Mouse (Mus musculus): ENCODE results near the gene Surf2. TPM values are rescaled to one million over a fixed set of nuclear protein-coding genes. Genes with fewer than 3 reads are reported as not detected.

The Surf2 gene
- total and polyA plus RNA-seq, 2 experiments from 2014 or later = 9.7 to 29.0 TPM

DNA sequence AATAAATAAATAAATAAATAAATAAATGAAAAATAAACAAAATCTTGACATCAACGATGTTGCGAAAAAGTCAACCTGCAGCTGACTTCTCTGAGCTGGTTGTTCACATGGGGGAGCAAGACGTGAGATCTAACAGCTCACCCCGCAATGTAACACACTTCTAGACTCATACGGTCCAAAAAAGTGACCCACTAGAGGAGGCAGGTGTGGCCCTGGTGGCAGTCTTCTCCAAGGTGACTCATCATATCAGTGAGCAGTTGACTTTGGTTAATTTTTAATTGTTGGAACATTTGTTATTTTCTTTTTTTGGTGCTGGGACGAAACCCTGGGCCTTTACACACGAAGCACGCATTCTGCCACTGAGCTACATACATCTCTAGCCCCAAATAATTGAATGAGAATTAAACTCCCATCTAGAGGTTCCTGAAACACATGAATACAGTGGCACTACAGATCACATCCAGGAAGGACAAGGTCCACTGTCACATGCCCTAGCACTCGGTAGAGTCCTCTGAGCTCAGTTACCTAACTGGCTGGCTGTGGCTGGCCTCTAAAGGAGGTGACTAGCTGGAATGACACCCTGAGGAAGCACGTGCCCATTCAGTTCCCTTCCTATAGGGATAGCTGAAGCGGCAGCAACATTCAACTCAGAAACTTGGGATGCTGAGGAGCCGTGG lies 40.8 kb downstream of the Surf2 start:
- H3K27ac ChIP-seq (ENCODE audit: low read depth) = no peak overlapping the region
- no peak for TF ChIP-seq EP300 (IDR thresholded peaks at IDR 0.05; ENCODE audit: low read depth)
- TF ChIP-seq CTCF (IDR thresholded peaks at IDR 0.05; ENCODE audit: low read depth) = no peak
- DNase-seq (ENCODE audit: low spot score) (no peak), ATAC-seq (ENCODE audit: insufficient read depth, low read depth) (no peak)
- H3K4me1 ChIP-seq (ENCODE audit: control insufficient read depth, insufficient read depth) = no peaks in the 10 kb centered on the region
- H3K9ac ChIP-seq (replicated peaks; ENCODE audit: low read depth, low read length) = no peak overlapping the region
- H3K36me3 ChIP-seq (replicated peaks; ENCODE audit: control insufficient read depth, insufficient read depth, low read length) = peaks cover 83% of the 10 kb centered on the region
- no peak overlapping the region for H3K4me3 ChIP-seq (ENCODE audit: low read depth, low read length)
- no peaks in the 10 kb centered on the region for H3K9me3 ChIP-seq (replicated peaks; ENCODE audit: control insufficient read depth, low read length)
- H3K27me3 ChIP-seq (ENCODE audit: control insufficient read depth, insufficient read depth, low read length) = no peaks in the 10 kb centered on the region
- whole genome bisulfite sequencing = 91% methylated on average over 12 of the region's 12 CpGs
- H3K4me2 ChIP-seq (ENCODE audit: low read depth, low read length) = no peak overlapping the region

DNA sequence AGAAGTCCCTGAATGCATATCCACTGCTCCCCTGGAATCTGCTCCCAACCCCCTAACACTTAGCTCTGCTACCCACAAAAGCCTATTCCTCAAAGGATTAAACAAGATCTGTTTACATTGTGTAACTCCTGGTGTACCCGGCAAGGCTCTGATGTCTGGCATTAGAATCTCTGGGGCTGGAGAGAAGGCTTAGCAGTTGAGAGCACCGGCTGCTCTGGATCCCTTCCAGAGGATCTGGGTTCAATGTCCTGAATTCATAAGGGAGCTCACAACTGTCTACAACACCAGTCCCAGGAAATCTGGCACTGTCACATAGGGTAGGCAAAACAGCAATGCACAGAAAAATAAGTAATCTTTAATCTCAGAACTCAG lies 41.3 kb downstream of the Surf2 start:
- H3K4me2 ChIP-seq (ENCODE audit: low read depth, low read length) = no peak overlapping the region
- DNase-seq (ENCODE audit: low spot score) = no peak
- 83% methylated on average over 2 of the region's 2 CpGs for WGBS
- H3K27ac ChIP-seq (ENCODE audit: low read depth) = no peak overlapping the region
- H3K9ac ChIP-seq (replicated peaks; ENCODE audit: low read depth, low read length) = no peak overlapping the region
- H3K9me3 ChIP-seq (replicated peaks; ENCODE audit: control insufficient read depth, low read length) = no peaks in the 10 kb centered on the region
- TF ChIP-seq CTCF (IDR thresholded peaks at IDR 0.05; ENCODE audit: low read depth) = no peak
- no peak for TF ChIP-seq EP300 (IDR thresholded peaks at IDR 0.05; ENCODE audit: low read depth)
- H3K27me3 ChIP-seq (ENCODE audit: control insufficient read depth, insufficient read depth, low read length) = no peaks in the 10 kb centered on the region
- no peak overlapping the region for H3K4me3 ChIP-seq (ENCODE audit: low read depth, low read length)
- H3K36me3 ChIP-seq (replicated peaks; ENCODE audit: control insufficient read depth, insufficient read depth, low read length) = peaks cover 80% of the 10 kb centered on the region
- no peak for ATAC-seq (ENCODE audit: insufficient read depth, low read depth)
- H3K4me1 ChIP-seq (ENCODE audit: control insufficient read depth, insufficient read depth) = no peaks in the 10 kb centered on the region

DNA sequence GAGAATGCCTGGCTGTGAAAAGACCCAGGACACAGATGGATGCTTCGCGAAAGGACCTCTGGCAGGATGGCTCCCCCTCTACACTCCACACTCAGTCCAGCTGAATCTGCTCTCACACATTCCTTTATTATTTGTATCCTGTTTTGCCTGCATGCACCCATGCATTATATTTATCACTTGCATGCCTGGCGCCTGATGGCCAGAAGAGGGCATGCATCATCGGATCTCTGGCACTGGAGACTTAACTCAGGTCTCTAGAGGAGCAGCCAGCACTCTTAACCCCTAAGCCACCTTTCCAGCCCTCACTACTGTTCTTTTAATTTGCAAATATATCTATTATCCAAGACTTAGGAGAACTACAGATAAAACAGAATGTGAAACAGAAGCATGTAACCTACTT lies 44.6 kb downstream of the Surf2 start:
- Histone ChIP-seq H3K4me1 (ENCODE audit: control insufficient read depth, insufficient read depth) (peaks cover 16% of the 10 kb centered on the region), H3K36me3 (replicated peaks; ENCODE audit: control insufficient read depth, insufficient read depth, low read length) (peaks cover 50% of the 10 kb centered on the region), H3K9me3 (replicated peaks; ENCODE audit: control insufficient read depth, low read length) (no peaks in the 10 kb centered on the region), H3K9ac (replicated peaks; ENCODE audit: low read depth, low read length) (no peak overlapping the region), H3K4me3 (ENCODE audit: low read depth, low read length) (no peak overlapping the region), H3K27ac (ENCODE audit: low read depth) (no peak overlapping the region), H3K27me3 (ENCODE audit: control insufficient read depth, insufficient read depth, low read length) (no peaks in the 10 kb centered on the region), H3K4me2 (ENCODE audit: low read depth, low read length) (no peak overlapping the region)
- WGBS = 72% methylated on average over 4 of the region's 4 CpGs
- DNase-seq (ENCODE audit: low spot score) (no peak), ATAC-seq (ENCODE audit: insufficient read depth, low read depth) (no peak)
- TF ChIP-seq CTCF (IDR thresholded peaks at IDR 0.05; ENCODE audit: low read depth) (peak; percentile 45), EP300 (IDR thresholded peaks at IDR 0.05; ENCODE audit: low read depth) (no peak)

DNA sequence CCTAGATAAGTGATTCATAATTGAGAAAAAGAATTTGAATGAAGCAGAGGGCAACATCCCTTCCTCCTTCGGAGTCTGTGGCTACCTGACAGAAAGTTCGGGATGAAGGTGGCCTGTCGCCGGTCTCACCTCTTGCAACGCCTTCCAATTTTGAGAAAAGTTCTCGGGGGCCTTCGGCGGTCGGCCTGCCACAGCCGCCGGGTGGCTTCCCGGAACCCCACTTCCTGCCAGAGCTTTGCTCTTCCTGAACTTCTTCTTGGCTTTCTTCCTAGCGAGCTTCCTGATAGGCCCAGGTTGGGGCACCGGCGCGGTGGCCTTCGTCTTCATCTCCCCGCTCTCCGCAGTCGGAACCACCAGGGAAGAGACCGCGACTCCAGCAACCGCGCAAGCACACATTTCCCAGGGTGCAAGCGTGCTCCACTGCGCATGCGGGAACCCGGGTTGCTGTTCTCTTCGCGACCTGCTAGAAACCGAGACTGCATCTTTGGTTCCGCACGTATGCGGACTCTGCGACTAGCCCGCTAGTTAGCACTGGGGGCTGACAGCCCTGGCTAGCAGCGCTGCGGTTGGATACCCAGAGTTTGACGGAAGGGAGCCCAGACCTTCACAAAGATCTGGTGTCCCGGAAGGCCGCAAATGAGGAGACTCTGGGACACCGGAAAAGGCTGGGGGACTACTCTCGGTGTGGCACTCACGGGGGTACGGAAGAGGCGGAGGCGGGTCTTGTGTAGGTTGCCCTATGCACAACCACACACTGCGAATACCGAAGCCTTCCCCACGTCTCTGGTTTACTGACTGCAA lies 48.0 kb downstream of the Surf2 start, which contains the start of gene Rexo4:
Gene Rexo4 (minus strand): TSS at position 464 of the 801 bp plus-strand sequence.
- DNase-seq (ENCODE audit: low spot score) = peak; percentile 93
- peaks cover 20% of the 10 kb centered on the region for H3K36me3 ChIP-seq (replicated peaks; ENCODE audit: control insufficient read depth, insufficient read depth, low read length)
- TF ChIP-seq EP300 (IDR thresholded peaks at IDR 0.05; ENCODE audit: low read depth) (no peak; the same call in 1 of the 2 replicates), CTCF (IDR thresholded peaks at IDR 0.05; ENCODE audit: low read depth) (no peak)
- no peaks in the 10 kb centered on the region for H3K27me3 ChIP-seq (ENCODE audit: control insufficient read depth, insufficient read depth, low read length)
- H3K9me3 ChIP-seq (replicated peaks; ENCODE audit: control insufficient read depth, low read length) = no peaks in the 10 kb centered on the region
- H3K9ac ChIP-seq (replicated peaks; ENCODE audit: low read depth, low read length) = peak within 1 kb of the TSS; percentile 77
- H3K4me2 ChIP-seq (ENCODE audit: low read depth, low read length) = peak within 1 kb of the TSS; percentile 89
- under 1% methylated on average over 50 of the region's 50 CpGs for WGBS
- ATAC-seq (ENCODE audit: insufficient read depth, low read depth) = peak; percentile 94
- H3K4me1 ChIP-seq (ENCODE audit: control insufficient read depth, insufficient read depth) = peaks cover 16% of the 10 kb centered on the region
- H3K4me3 ChIP-seq (ENCODE audit: low read depth, low read length) = peak within 1 kb of the TSS; percentile 79
- H3K27ac ChIP-seq (ENCODE audit: low read depth) = peak within 1 kb of the TSS; percentile 96

- Histone ChIP-seq H3K4me3 (ENCODE audit: low read depth, low read length) (peak overlapping the region; percentile 79), H3K9me3 (replicated peaks; ENCODE audit: control insufficient read depth, low read length) (no peaks in the 10 kb centered on the region), H3K4me2 (ENCODE audit: low read depth, low read length) (peak overlapping the region; percentile 89), H3K27me3 (ENCODE audit: control insufficient read depth, insufficient read depth, low read length) (no peaks in the 10 kb centered on the region), H3K36me3 (replicated peaks; ENCODE audit: control insufficient read depth, insufficient read depth, low read length) (peaks cover 15% of the 10 kb centered on the region), H3K4me1 (ENCODE audit: control insufficient read depth, insufficient read depth) (peaks cover 16% of the 10 kb centered on the region), H3K27ac (ENCODE audit: low read depth) (peak overlapping the region; percentile 96), H3K9ac (replicated peaks; ENCODE audit: low read depth, low read length) (peak overlapping the region; percentile 77)
- no peak for TF ChIP-seq EP300 (IDR thresholded peaks at IDR 0.05; ENCODE audit: low read depth)
- no peak for TF ChIP-seq CTCF (IDR thresholded peaks at IDR 0.05; ENCODE audit: low read depth)
- DNase-seq (ENCODE audit: low spot score) (no peak), ATAC-seq (ENCODE audit: insufficient read depth, low read depth) (no peak)
- WGBS = 16% methylated on average over 14 of the region's 14 CpGs
Measured at GRCm38 (mm10) chr2:26964724-26965370, 48.7 kb downstream of the Surf2 start.

Data from heart, postnatal 0 days (tissue).